Mouse (Mus musculus) heart, adult 11 months (tissue): ENCODE data around the gene Arhgef39.
"Not testable (repeated sequence)": the region's sequence is repeated elsewhere in the genome, so short reads cannot be mapped to it uniquely, and the experiment has no call there.

Source experiments
- DNase-seq: peaks from one replicate; pipeline ENCODE4 v3.0.0; 2022

The Arhgef39 gene

DNA sequence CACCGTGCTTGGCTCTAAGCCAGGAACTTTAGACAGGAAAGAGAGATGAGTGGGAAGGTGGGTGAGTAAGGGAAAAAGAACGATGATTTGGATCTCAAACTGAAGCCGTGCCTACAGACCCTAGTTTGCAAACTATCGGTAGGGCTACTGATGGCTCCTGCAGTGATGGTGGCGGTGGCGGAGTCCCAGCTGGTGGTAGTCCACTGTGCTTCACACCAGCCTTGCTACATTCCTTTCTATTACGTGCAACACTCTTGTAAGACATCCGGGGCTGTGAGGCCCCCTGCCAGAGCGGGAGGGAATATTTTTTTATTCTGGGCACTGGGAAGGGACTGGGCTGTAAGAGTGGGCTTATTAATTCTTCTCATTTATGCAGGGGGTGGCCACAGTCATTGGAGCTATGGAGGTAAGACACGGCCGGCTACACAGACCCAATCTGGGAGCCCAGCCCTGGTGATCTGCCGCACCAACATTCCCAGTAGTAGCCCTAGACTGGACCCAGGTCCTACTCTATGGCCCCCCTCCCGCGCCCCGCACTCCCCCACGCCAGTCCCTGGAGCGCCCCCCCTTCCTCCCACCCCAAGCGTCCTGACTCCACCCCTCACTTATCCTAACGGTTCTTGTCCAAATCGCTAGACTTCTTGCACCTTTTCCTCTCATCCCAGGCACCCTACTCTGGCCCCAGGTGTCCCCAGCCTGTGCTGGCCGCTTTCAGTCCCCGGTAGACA, 8.6 kb upstream of the Arhgef39 start:
- DNase-seq, result no peak

DNA sequence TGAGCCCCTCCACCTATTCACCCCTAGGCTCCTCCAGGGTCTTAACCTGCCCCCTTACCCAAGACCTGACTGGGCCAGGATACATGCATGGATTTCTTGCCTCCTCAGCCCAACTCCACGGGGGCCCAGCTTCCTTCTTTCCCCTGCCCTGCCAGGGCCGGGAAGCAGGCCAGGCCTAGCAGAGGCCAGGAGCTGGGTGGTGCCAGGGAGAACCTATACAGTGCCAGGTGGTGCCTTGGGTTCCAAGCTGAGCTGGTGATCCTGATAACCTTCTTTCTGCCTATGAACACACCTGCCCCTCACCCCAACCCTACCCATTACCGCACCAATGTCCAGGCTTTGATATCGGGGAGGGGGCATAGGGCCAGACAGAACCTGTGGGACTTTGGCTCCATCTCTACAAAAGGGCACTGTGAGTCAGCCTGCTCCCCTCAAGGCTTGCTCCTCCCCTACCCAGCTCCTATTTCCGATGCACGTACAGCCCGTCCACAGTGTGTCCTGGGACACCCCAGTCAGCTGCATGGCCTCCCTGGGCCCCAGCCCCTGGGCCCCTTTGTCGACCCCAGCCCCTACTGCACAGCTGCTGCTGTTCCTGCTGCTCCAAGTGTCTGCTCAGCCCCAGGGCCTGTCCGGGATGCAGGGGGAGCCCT, 7.2 kb upstream of the Arhgef39 start, which contains the start of gene Car9:
TSS of gene Car9 (plus strand) at position 431 of the 650 bp plus-strand sequence.
- DNase-seq, result no peak

DNA sequence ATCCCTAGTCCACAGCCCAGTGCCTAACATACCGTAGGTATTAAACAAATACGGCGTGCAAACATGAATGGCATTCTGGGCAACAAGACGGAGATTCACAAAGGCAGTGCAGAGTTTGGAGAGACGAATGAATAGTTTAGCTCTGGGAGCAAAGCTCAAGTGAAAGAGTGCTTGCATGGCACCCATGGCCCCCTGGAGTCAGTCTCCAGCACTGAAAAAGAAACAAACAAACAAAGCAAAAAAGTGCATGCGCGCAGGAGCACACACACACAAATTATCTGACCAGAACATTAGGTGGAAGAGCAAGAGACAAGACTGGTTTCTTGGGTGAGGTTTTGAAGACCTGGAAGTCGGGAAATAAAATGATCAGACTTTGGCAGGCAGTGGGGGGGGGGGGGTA, 6.6 kb upstream of the Arhgef39 start:
- DNase-seq, result no peak

DNA sequence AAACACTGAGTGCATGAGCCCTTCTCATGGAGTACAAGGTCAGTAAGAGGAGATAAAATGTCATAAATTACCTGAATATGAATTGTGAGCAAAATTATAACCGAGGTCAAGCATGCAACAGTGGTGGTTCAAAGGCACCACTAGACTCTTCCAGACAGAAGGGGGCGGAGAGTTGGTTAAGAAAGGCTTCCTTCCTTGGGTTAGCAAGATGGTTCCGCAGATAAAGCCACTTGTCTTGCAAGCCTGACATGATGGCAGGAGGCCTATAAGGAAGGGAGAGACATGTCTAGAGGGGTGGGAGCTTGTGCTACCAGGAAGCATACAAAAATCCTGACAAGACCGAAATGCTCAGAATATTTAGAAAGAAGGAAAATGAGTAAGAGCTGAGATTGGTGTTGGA, 4.8 kb upstream of the Arhgef39 start:
- no peak for DNase-seq

DNA sequence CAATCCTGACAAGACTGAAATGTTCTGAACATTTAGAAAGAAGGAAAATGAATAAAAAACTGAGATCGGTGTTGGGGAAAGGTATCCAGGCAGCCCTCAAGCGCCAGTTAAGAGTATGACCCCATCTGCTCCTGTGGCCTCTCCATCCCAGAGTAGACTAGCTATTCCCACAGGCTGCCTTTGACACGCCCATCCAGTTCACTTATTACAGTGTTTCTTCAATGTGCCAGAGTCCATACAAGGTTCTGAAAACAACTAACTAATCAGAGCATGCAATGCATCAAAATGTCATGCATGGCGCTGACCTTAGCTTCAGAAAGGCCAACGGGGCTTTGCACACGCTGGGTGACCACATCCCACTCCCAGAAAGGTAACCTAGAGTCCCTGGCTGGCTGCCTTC, 4.0 kb upstream of the Arhgef39 start:
- no peak for DNase-seq

DNA sequence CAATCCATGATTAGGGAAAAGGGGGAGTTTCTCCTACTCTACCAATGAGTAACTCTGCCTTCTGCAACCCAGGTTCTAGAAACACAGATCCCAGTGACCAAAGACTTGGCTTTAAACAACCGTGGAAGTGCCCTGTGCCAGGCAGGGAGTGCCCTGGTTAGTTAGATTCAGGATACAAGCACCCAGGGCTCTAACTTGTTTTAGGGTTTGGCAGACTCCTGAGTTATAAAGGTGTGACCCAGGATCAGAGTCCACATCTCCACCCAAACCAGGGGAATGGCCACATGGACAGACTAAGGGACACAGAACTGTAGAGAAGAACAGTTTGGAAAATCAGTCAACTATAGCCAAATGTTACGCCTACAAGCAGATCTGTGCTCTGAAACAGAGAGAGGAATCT, 3.5 kb upstream of the Arhgef39 start:
- no peak for DNase-seq

DNA sequence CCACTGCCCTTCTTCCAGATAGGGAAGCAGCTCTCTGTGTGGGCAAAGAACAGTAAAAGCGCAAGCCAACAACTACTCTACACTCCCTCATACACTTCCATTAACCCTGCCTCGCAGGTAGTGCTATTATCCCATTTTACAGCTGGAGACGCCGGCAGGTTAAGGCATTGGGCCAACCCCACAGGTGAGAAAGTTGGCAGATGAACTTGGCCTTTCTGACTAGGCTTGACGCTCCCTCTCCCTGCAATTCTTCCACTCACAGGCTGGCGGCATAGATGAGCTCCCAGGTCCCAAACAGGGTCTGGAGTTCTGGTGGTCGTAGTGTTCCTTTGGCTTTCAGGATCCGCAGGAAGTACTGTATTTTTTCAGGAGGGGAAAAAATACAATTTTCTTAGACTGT, 512 bp downstream of the Arhgef39 start:
- no peak for DNase-seq

DNA sequence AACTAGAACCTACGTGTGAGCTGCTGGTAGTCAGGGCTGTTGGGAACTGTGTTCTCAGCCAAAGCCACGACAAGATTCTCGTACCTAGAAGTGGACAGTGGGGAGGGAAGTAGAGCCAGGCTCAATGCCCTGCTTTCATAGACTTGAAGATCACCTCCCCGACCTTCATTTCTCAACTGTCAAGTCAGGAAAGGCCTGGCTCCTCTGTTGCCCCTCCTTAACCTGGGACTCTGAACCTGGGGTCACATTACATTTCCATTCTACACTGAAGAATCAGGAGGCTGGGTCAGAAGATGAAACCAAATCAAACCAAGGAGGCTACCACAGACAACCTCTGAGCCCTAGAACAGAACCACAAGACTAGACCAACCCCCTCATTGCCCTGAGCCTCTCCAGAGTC, 1.5 kb downstream of the Arhgef39 start:
- no peak for DNase-seq

DNA sequence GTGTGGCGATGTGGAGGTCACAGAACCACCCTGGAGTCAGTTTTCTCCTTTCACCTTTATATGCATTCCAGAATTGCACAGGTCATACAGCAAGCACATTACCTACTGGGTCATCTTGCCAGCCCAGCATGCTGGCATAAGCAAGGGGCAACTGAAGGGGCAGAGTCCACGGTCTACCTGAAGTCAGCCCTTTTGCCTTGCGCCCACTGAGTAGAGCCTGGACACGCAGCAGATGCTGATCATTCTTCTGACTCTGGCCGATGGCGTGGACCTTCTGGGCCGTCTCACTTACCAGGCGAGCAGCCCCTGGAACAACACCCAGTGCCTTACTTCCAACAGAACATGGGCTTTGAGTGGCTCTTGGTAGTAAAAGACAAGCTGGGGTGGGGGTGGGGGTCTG, 2.1 kb downstream of the Arhgef39 start:
- no peak for DNase-seq

DNA sequence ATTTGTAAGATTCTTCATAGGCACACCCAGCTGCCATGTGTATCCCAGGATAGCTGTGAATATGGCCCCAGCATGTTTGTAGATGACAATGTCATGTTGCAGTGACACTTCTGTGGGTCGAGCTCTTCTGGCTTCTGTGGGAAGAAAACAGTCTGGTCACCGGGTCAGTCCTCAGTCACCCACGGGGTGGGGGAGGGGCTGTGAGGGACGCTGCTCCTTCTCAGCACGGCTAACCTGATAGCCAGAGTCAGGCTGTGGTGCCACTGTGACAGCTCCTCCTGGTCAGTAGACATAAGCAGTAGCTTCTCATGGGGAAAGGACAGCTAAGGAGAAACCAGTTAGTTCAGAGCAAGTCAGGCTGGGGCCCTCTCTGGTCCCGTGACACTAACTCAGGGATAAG, 2.9 kb downstream of the Arhgef39 start:
- no peak for DNase-seq

DNA sequence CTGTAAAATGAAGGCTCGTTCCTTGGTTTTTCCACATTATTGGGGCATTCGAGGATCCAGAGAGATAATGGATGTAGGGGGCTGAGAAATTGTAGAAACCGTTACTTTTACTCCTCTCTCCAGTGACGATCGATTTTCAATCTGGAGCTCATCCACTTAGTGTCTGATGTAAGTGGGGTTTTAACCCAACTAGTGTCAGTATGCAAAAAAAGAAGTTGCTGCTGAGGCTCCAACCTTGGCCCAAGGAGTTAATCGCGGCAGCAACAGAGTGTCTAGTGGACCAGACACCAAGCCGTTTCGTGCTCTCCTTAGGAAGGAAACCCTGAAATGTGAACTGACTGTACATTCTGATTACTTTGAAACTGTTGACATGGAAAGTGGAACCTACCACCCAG, 5.7 kb downstream of the Arhgef39 start:
- no peak for DNase-seq

DNA sequence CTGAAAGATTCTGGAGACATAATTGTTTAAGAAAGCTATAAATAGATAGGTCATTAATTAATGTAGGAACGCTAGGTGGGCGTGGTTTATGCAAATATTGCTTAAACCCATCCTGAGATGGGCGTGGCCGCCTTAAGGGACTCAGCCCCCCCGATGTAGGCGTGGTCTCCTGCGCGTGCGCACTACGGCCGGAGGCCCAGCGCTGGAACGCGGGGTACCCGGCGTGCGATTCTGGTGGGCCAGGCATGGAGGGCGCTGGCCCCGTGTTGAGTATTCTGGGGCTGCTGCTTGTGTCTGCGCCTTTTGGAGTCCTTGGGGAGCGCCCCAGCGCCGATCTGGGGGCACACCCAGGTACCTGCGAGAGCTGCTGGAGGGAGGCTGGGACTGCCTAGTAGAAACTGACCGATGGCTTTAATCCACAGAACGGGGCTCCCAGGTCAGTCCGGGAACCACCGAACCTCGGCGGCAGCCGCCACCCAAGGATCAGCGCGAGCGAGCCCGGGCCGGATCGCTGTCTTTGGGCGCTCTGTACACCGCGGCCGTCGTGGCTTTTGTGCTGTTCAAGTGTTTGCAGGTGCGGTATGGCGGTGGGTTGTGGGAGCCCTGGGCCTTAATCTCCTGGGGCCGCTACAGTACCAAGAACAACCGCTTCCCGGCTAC, 6.2 kb downstream of the Arhgef39 start:
- DNase-seq, result peak; percentile 100

DNA sequence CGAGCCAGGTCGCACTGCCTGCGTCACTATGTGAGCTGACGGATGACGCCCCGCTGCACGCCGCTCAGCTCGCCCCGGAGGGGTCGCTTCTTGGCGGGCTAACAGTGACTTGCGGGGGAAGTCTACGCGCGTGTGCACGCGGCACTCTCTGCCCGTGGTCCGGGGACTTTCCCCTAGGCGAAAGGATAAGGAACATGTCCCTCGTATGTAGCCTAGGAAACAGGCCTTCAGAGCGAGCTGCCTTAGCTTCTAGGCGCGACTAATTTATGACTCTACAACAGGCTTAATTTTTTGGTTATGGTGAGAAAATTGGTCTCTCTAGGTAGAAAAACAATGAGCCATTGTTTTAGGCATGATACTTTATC, 6.7 kb downstream of the Arhgef39 start, which contains the start of gene Ccdc107:
TSS of gene Ccdc107 (plus strand) at position 80 of the 365 bp plus-strand sequence.
- DNase-seq, result peak; percentile 100

DNA sequence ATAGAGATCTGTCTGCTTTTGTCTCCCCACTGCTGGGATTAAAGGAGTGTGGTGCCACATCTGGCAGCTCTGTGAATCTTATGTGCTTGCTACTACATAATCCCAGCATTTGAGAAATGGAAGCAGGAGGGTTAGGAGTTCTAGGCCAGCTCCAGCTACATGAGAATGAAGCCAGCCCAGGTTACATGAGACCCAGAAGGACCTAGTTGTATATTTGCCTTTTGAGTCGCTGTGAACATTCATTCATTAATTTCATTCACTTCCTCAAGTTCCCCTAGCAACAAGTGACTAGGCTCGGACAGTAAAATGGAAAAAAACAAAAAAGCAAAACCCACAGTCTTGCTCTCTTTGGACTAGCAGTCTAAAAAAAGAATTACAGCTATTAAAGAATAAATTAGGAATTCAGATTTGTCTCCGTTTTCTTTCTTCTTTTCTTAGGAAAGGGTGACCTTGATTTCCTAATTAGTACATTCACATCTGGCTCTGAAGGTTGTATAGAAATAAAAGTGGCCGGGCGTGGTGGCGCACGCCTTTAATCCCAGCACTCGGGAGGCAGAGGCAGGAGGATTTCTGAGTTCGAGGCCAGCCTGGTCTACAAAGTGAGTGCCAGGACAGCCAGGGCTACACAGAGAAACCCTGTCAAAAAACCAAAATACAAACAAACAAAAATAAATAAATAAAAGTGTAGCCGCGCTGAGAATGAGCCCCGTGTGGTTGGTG, 7.2 kb downstream of the Arhgef39 start:
- DNase-seq, result peak; percentile 88

DNA sequence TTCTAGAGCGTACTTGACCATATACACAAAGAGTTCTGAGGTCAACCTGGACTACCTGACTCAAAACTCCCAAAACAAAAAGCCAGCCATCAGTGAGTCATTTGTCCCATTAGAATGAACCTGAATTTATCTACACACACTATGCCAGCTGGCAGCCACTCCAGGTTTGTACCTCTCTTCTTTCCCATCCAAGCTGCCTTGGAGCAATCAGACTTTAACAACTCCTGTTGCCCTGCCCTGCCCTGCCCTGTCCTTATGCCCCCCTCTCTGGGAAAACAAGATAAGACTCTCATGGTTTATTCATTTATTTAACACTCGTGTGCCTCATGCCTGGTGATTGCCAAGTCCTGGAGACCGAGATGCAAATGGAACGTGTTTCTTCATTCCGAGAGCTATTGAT, 8.7 kb downstream of the Arhgef39 start:
- DNase-seq, result peak; percentile 96

DNA sequence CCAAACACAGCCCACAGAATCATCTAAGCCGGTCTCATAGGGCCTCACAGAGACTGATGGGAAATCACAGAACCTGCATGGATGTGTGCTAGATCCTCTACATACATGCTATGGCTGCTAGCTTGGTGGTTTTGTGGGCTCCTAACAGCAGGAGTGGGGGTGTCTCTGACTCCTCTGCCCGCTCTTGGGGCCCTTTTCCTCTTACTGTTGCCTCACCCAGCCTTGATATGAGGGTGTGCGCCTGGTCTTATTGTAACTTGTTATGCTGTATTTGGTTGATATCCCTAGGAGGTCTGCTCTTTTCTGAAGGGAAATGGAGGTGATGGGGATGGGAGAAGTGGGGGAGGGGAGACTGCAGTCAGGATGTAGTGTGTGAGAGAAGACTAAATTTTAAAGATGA, 9.9 kb downstream of the Arhgef39 start:
- DNase-seq, result peak; percentile 88

DNA sequence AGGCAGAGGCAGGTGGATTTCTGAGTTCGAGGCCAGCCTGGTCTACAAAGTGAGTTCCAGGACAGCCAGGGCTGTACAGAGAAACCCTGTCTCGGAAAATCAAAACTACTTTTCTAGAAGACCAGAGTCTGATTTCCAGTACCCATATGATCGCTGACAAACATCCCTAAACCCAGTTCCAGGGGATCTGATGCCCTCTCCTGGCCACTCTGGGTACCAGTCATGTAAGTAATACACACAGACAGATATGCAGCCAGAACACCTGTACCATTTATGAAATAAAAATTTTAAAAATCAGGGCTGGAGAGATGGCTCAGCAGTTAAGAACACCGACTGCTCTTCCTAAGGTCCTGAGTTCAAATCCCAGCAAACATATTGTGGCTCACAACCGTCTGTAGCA, 13.8 kb downstream of the Arhgef39 start:
- not testable (repeated sequence) for DNase-seq

DNA sequence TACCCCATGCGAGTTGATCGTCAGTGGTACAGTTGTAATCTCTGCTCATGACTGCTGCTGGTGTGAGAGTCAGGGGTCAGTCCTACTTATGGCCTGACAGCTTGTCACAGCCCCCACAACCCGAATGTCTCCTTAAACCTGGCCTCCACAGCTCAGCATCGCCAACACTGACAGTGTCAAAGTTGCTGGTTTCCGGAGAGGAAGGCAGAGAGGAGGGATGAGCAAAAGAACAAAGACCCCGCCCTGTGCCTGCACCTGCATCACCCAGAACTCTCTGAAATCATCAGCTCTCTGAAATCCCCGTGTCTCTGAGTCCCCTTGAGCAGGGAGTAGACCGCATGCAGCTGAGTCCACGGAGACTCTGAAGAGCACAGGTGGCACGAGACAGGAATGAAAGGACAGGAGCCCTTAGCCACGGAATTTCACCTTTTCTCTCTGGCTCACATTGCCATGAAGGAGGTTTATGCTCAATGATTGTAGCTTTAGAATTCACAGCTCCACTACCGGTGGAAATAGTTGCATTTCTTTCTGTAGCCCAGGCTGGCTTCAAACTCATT, 15.9 kb downstream of the Arhgef39 start, which contains the start of gene Sit1:
TSS of gene Sit1 (minus strand) at position 200 of the 557 bp plus-strand sequence.
- DNase-seq, result no peak

DNA sequence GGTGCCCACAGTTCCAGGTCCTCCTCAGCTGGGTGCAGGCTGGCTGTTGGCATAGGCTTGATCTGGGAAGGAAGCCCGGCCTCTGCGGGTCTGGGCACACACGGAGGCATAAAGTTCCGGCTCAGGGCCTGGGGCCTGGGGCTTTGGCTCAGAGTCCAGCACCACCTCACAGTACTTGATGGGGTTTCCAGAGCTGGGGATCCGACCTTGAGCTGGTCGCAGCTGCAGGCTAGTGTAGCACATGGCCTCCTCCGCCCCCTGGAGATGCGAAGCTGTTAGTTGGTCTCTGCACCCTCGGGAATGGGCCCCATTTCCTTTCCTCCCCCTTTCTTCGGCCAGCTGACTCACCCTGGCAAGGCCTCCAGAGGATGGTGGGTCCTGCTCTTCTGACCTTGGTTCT, 16.9 kb downstream of the Arhgef39 start:
- peak; percentile 89 for DNase-seq

DNA sequence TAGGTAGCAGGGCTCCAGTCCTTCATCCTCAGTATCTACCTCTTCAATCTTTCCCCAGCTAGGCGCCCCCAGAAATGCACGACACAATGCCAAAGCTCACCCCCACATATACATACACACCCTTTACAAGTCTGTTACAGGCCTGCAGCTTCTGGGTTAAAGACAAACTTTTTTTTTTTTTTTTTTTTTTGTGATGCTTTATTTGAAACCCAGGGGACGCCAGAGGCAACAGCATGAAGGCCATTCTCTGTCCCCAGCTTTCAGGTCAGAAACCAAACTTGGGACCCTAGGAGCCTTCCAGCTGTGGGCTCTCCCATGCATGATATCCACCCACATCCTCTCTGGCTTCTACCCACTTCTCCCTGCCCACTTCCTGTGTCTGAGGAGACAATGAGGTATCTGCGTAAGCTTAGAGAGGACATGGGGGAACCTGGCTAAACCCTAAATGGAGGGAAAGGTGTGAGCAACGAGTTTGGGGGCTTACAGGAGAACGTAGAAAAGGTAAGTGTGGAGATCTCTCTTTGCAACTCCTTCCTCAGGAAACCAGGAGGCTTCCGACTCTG, 17.5 kb downstream of the Arhgef39 start:
- DNase-seq, result peak; percentile 87

DNA sequence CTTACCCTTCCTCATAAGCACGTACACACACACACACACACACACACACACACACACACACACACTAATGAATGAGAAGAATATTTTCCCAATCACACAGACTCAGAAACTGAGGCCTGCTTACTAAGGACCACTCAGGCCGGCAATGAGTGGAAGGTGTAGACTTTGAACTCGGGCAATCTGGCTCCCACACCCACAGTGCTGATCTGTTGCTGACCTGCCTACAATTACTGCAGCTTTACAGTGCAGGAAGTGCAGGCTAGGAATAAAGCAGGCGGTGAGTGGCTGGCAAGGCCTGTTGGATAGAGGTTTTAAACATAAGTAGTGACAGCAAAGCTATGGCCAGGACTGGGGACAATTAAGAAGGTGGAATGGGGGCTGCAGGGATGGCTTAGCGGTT, 18.5 kb downstream of the Arhgef39 start:
- DNase-seq, result no peak
